In genomic region chr5:64651407-64651806, GRCm38 (mm10) we compare ENCODE assay signal across 13 mouse cellular contexts.
DNase-seq lines count a peak whose midpoint lies in the region; ATAC-seq and TF ChIP-seq lines count a peak whose summit lies in the region.
"Had no signal": no experiment of that assay in that cellular context is flagged by ENCODE, and none has a peak within 500 bp of the region (broad histone marks: within the 10 kb centered on the region; RNA-seq: fewer than 3 reads in every experiment).

No protein-coding gene starts in this region.

- 0 out of 2 replicates have a peak overlapping the region, but pooled peaks have one; percentile 26 for H3K27ac ChIP-seq in forebrain, embryonic 10.5 days
- no peak overlapping the region for H3K27ac ChIP-seq in forebrain, embryonic 11.5 days (ENCODE audit: low read depth, low read length)
- H3K27ac ChIP-seq: hindbrain, postnatal 0 days; liver, embryonic 14.5 days had no signal

- H3K79me2 ChIP-seq in myocyte (ENCODE audit: control insufficient read depth, insufficient read depth), result no peaks in the 10 kb centered on the region

- no peaks in the 10 kb centered on the region for H3K27me3 ChIP-seq in forebrain, embryonic 10.5 days (ENCODE audit: poor library complexity, severe bottlenecking)
- no peaks in the 10 kb centered on the region for H3K27me3 ChIP-seq in forebrain, embryonic 11.5 days (ENCODE audit: control insufficient read depth, insufficient read depth, low read length)
- H3K27me3 ChIP-seq in G1E (ENCODE audit: insufficient read depth, low read length), result no peaks in the 10 kb centered on the region
- H3K27me3 ChIP-seq in myocyte (ENCODE audit: control insufficient read depth, insufficient read depth, insufficient read length), result no peaks in the 10 kb centered on the region

- H3K4me3 ChIP-seq in forebrain, embryonic 10.5 days, result no peak overlapping the region
- no peak overlapping the region for H3K4me3 ChIP-seq in forebrain, embryonic 11.5 days (ENCODE audit: low read depth, low read length)
- H3K4me3 ChIP-seq in G1E (ENCODE audit: low read depth, low read length) (no peak overlapping the region), myocyte (no peak overlapping the region)

- WGBS in forebrain, embryonic 10.5 days, result 90% methylated on average over 3 of the region's 3 CpGs
- WGBS in forebrain, embryonic 11.5 days, result 85% methylated on average over 3 of the region's 3 CpGs

- DNase-seq in forebrain, embryonic 10.5 days (ENCODE audit: extremely low spot score, low spot score), result no peak
- no peak for DNase-seq in forebrain, embryonic 11.5 days (ENCODE audit: low spot score)
- peak; percentile 54 for DNase-seq in G1E (ENCODE audit: low spot score)
- DNase-seq in c-Kit-positive CD71-negative TER-119-negative erythroid progenitor cells, embryonic 14.5 days (ENCODE audit: low read depth), result peak; percentile 22
- no peak for DNase-seq in gastrocnemius, adult 18-20 months (ENCODE audit: low spot score)
- no peak for DNase-seq in layer of hippocampus, adult 9-10 months (ENCODE audit: low spot score)
- no peak for DNase-seq in frontal cortex, postnatal 36 days (ENCODE audit: low spot score in 2 of 2)
- DNase-seq: B cell, adult 2 months; lung, postnatal 36 days; thymus, postnatal 14 days had no signal

- no peak for TF ChIP-seq CTCF in G1E (IDR thresholded peaks at IDR 0.05; ENCODE audit: low read depth, low read length)

- TF ChIP-seq POLR2A in myocyte (IDR thresholded peaks at IDR 0.05; ENCODE audit: insufficient read length, low read depth), result no peak

- H3K4me1 ChIP-seq in forebrain, embryonic 10.5 days, result peaks cover 36% of the 10 kb centered on the region
- peaks cover 5% of the 10 kb centered on the region; the same call in 1 of the 2 replicates for H3K4me1 ChIP-seq in forebrain, embryonic 11.5 days (replicated peaks; ENCODE audit: control insufficient read depth, insufficient read depth, low read length)
- peaks cover 39% of the 10 kb centered on the region for H3K4me1 ChIP-seq in G1E (ENCODE audit: insufficient read depth, low read depth, low read length)

- no peak overlapping the region for H3K4me2 ChIP-seq in forebrain, embryonic 11.5 days (ENCODE audit: low read depth, low read length, severe bottlenecking)
- H3K4me2 ChIP-seq in myocyte (ENCODE audit: low read depth), result peak overlapping the region; percentile 48

- H3K9ac ChIP-seq in forebrain, embryonic 11.5 days (ENCODE audit: low read length), result no peak overlapping the region
- H3K9ac ChIP-seq: liver, embryonic 14.5 days had no signal

- ATAC-seq in forebrain, embryonic 11.5 days (replicated peaks; ENCODE audit: low FRiP score), result no peak
- ATAC-seq in G1E (ENCODE audit: extremely low read depth, insufficient number of reproducible peaks, low FRiP score, poor library complexity, severe bottlenecking), result no peak; the same call in 1 of the 2 replicates
- ATAC-seq: hindbrain, postnatal 0 days had no signal

- H3ac ChIP-seq in myocyte (ENCODE audit: control insufficient read depth, insufficient read length), result no peak overlapping the region

- no peaks in the 10 kb centered on the region; the same call in 1 of the 2 replicates for H3K9me3 ChIP-seq in forebrain, embryonic 10.5 days
- H3K9me3 ChIP-seq in forebrain, embryonic 11.5 days (ENCODE audit: control insufficient read depth, low read length), result no peaks in the 10 kb centered on the region
- H3K9me3 ChIP-seq in G1E (replicated peaks), result peaks cover 4% of the 10 kb centered on the region; the same call in 1 of the 2 replicates

- no peaks in the 10 kb centered on the region for H3K36me3 ChIP-seq in forebrain, embryonic 10.5 days (replicated peaks)
- no peaks in the 10 kb centered on the region for H3K36me3 ChIP-seq in forebrain, embryonic 11.5 days (ENCODE audit: control insufficient read depth, insufficient read depth, low read length)
- H3K36me3 ChIP-seq in G1E (replicated peaks), result no peaks in the 10 kb centered on the region
- H3K36me3 ChIP-seq in myocyte (ENCODE audit: control insufficient read depth, insufficient read depth), result no peaks in the 10 kb centered on the region

TF ChIP-seq in myocyte, 11 proteins besides CTCF, POLR2A, EP300 and RAD21:
- TF ChIP-seq SRF (IDR thresholded peaks at IDR 0.05; ENCODE audit: control insufficient read depth, insufficient read length, low read depth), result no peak
- no peak for TF ChIP-seq USF1 (IDR thresholded peaks at IDR 0.05; ENCODE audit: low read depth)
- TF ChIP-seq TCF12 (IDR thresholded peaks at IDR 0.05; ENCODE audit: insufficient read depth, poor library complexity, severe bottlenecking), result no peak
- TF ChIP-seq MYOG (IDR thresholded peaks at IDR 0.05; ENCODE audit: control insufficient read depth in 1 of 3, insufficient read depth in 1 of 3, insufficient read length in 2 of 3, low read depth in 2 of 3), result no peak
- no peak for TF ChIP-seq E2F4 (IDR thresholded peaks at IDR 0.05; ENCODE audit: insufficient read depth)

Comparison
In these comparisons a context has a peak if more than half of its experiments do, and no peak if none do; other contexts are left out.
1. DNase-seq: peak in G1E (single experiment) and c-Kit-positive CD71-negative TER-119-negative erythroid progenitor cells, embryonic 14.5 days (single experiment); none in forebrain, embryonic 10.5 days (single experiment), forebrain, embryonic 11.5 days (single experiment), gastrocnemius, adult 18-20 months (single experiment), layer of hippocampus, adult 9-10 months (single experiment) and frontal cortex, postnatal 36 days (0 of 2).